8 mouse cellular contexts compared by ENCODE assay signal in genomic region chrX:101131992-101132791, GRCm38 (mm10). TPM values are rescaled to one million over a fixed set of nuclear protein-coding genes. Genes with fewer than 3 reads are reported as not detected.
A peak's percentile ranks its signal among the peaks of the same experiment; 100 is the strongest.
DNase-seq lines count a peak whose midpoint lies in the region; ATAC-seq lines count a peak whose summit lies in the region.

No protein-coding gene starts in this region.

- DNase-seq in gastrocnemius, adult 18-20 months (ENCODE audit: low spot score): peak; percentile 19
- DNase-seq in gastrocnemius, adult 8-10 months (ENCODE audit: low spot score in 2 of 2): no peak
- peak; percentile 34 for DNase-seq in T-cell, adult 2 months (ENCODE audit: low spot score)
- DNase-seq in embryo, embryonic 11 days: peak; percentile 64
- peak; percentile 12 for DNase-seq in layer of hippocampus, adult 9-11 months
- peak; percentile 12 for DNase-seq in midbrain, embryonic 10.5 days (ENCODE audit: low spot score)
- DNase-seq in thymus, postnatal 0 days (ENCODE audit: low spot score): peak; percentile 62

- no peaks in the 10 kb centered on the region for H3K36me3 ChIP-seq in heart, embryonic 16.5 days (ENCODE audit: control insufficient read depth, insufficient read depth)
- H3K36me3 ChIP-seq in midbrain, embryonic 10.5 days: no peaks in the 10 kb centered on the region

- peak overlapping the region; percentile 57 for H3K4me2 ChIP-seq in heart, embryonic 16.5 days (ENCODE audit: low read depth, low read length)

- peak overlapping the region; percentile 35 for H3K4me3 ChIP-seq in heart, embryonic 16.5 days (ENCODE audit: low read length)
- H3K4me3 ChIP-seq in midbrain, embryonic 10.5 days: no peak overlapping the region

- H3K27me3 ChIP-seq in heart, embryonic 16.5 days (ENCODE audit: control insufficient read depth, insufficient read depth, low read length): no peaks in the 10 kb centered on the region
- 0 out of 2 replicates have a peak, but pooled peaks cover 9% of the 10 kb centered on the region for H3K27me3 ChIP-seq in midbrain, embryonic 10.5 days (ENCODE audit: low read depth, poor library complexity, severe bottlenecking)

- 31% methylated on average over 12 of the region's 12 CpGs for WGBS in heart, embryonic 16.5 days
- 55% methylated on average over 12 of the region's 12 CpGs for WGBS in midbrain, embryonic 10.5 days

- H3K27ac ChIP-seq in heart, embryonic 16.5 days (ENCODE audit: low read length): no peak overlapping the region
- peak overlapping the region; percentile 42; the same call in 1 of the 2 replicates for H3K27ac ChIP-seq in midbrain, embryonic 10.5 days (replicated peaks)

- ATAC-seq in heart, embryonic 16.5 days (replicated peaks; ENCODE audit: extremely low read depth, insufficient read depth, low FRiP score): no peak

- no peaks in the 10 kb centered on the region for H3K4me1 ChIP-seq in heart, embryonic 16.5 days (ENCODE audit: control insufficient read depth, insufficient read depth, low read length)
- no peaks in the 10 kb centered on the region for H3K4me1 ChIP-seq in midbrain, embryonic 10.5 days

- no peaks in the 10 kb centered on the region for H3K9me3 ChIP-seq in heart, embryonic 16.5 days (replicated peaks; ENCODE audit: control insufficient read depth, low read length)
- H3K9me3 ChIP-seq in midbrain, embryonic 10.5 days (replicated peaks): no peaks in the 10 kb centered on the region

- no peak overlapping the region; the same call in 1 of the 2 replicates for H3K9ac ChIP-seq in heart, embryonic 16.5 days (ENCODE audit: low read length)

RNA-seq across cellular contexts. Expression of gene Slc7a3, which starts 46.4 kb away (rescaled TPM):
- not detected for total RNA-seq in gastrocnemius, adult 18-20 months (2021)
- not detected for total RNA-seq in gastrocnemius, adult 8-10 months (2022)
- polyA plus RNA-seq in heart, embryonic 16.5 days (2015; fragmentation: Nextera tagmentation; extraction: Ambion mirVana): 0.64 and 0.69 TPM in 2 replicates
- polyA plus RNA-seq in midbrain, embryonic 10.5 days (2016; fragmentation: Nextera tagmentation; extraction: Ambion mirVana): 0.50 and 0.86 TPM in 2 replicates
- polyA plus RNA-seq in thymus, postnatal 0 days (2015; fragmentation: Nextera tagmentation; extraction: Ambion mirVana): 0.55 and 0.84 TPM in 2 replicates

Comparison
In these comparisons a context has a peak if more than half of its experiments do, and no peak if none do; other contexts are left out.
1. DNase-seq: peak in gastrocnemius, adult 18-20 months (single experiment), T-cell, adult 2 months (single experiment), embryo, embryonic 11 days (single experiment), layer of hippocampus, adult 9-11 months (single experiment), midbrain, embryonic 10.5 days (single experiment) and thymus, postnatal 0 days (single experiment); none in gastrocnemius, adult 8-10 months (0 of 2).